Mouse (Mus musculus) ovary, adult 10 weeks (tissue): ENCODE data around the gene Srsf10. TPM values are rescaled to one million over a fixed set of nuclear protein-coding genes. Genes with fewer than 3 reads are reported as not detected.

Experiments
- polyA plus RNA-seq: library from polyadenylated mRNA; stranded (reverse); fragments of 350-450 nt; fragmentation: Illumina TruSeq; extraction: RNeasy Lipid Tissue Mini Kit (QIAGEN cat#74804); gene quantifications from one replicate; pipeline ENCODE4 v1.2.3, GENCODE M21; 2014

The Srsf10 gene
- 390 TPM for polyA plus RNA-seq

GRCm38 (mm10) chr4:135855536-135856222 lies at the start of gene Srsf10:
Srsf10 (plus strand) TSS chr4:135855747.

GRCm38 (mm10) chr4:135873526-135874202 lies 18.1 kb downstream of the Srsf10 start, which contains the start of gene Pnrc2:
Pnrc2 (minus strand) TSS chr4:135873850.

GRCm38 (mm10) chr4:135895071-135895571 lies 39.6 kb downstream of the Srsf10 start, which contains the start of gene Cnr2:
Cnr2 (plus strand) TSS chr4:135895394.

Other genes with a start within 250 kb of the Srsf10 start
- gene Ifnlr1, start 169.5 kb upstream of the Srsf10 start, polyA plus RNA-seq: 0.57 TPM
- not detected for gene Il22ra1, start 127.6 kb upstream of the Srsf10 start, polyA plus RNA-seq
- gene Myom3, start 96.0 kb upstream of the Srsf10 start, polyA plus RNA-seq: not detected
- 481 TPM for gene Pnrc2, start 18.1 kb downstream of the Srsf10 start, polyA plus RNA-seq
- gene Cnr2, start 39.6 kb downstream of the Srsf10 start, polyA plus RNA-seq: 0.34 TPM
- 13.7 TPM for gene Fuca1, start 65.0 kb downstream of the Srsf10 start, polyA plus RNA-seq
- gene Hmgcl, start 90.7 kb downstream of the Srsf10 start, polyA plus RNA-seq: 3.6 TPM
- not detected for gene Gale, start 108.0 kb downstream of the Srsf10 start, polyA plus RNA-seq
- gene Lypla2, start 116.9 kb downstream of the Srsf10 start, polyA plus RNA-seq: not detected
- 34.8 TPM for gene Pithd1, start 131.5 kb downstream of the Srsf10 start, polyA plus RNA-seq
- gene Eloa, start 166.0 kb downstream of the Srsf10 start, polyA plus RNA-seq: 21.2 TPM
- gene Rpl11, start 197.7 kb downstream of the Srsf10 start, polyA plus RNA-seq: 412 TPM